Mouse (Mus musculus): ENCODE data around the gene Gamt.
"Not testable (repeated sequence)": the region's sequence is repeated elsewhere in the genome, so short reads cannot be mapped to it uniquely, and the experiment has no call there.

Gene Gamt

DNA sequence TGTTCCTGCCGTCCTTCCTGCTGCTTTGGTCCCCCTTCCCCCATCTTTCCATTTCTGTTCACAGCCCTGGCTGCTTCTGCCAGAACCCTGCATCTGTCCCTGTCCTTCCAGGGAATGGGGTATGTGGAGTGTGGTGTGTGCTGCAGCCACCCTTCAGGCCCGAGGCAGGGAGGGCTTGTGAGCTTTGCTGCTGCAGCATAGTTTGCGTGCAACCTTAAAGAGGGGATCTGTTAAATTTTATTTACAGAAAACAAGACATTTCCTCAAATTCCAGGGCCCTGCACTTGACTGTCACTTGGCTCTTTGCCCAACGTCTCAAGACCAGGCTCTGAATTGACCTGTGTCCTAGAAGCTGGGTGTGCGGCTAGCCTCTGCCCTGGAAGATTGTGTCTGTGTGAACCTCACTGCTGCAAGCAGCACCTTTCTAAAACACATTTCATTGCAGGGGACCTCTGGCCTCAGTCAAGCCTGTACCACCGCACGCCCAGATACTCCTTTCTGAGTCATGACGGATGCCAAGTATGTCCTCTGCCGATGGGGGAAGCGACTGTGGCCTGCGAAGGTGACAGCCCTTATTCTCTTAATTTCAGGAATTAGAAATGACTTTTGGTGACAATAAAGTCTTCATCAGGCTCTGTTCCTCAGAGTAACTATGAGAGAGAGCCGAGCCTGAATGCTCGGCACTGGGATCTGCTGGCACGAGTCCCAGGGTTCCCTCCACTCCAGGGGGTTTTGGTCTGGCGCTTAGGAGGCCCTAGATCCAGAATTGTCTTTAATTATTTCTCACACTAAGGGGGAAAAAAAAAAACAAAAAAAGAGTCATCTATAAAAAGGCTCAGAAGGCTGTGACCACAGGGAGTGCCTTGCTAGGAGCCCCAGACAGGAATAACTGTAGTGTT lies 32.7 kb downstream of the Gamt start:
- no peak for DNase-seq (ENCODE audit: low read depth, low spot score)

DNA sequence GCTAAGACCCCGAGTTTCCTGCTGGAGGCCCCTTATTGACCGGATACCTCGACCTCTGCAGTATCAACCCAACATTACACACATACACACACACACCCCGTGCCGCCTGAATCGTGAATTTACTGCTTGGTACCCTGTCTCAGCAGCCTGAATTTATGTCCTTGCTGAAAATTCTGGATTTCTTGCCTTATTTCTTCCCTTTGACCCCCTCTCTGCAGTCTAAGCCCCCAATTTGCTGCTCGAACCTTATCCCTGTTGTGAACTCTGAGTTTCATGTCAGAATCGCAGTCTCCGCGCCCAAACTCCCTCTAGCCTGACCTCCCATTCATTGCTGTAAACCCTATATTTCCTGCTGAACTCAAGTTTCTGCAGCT lies 33.7 kb downstream of the Gamt start:
- no peak for DNase-seq (ENCODE audit: low read depth, low spot score)

DNA sequence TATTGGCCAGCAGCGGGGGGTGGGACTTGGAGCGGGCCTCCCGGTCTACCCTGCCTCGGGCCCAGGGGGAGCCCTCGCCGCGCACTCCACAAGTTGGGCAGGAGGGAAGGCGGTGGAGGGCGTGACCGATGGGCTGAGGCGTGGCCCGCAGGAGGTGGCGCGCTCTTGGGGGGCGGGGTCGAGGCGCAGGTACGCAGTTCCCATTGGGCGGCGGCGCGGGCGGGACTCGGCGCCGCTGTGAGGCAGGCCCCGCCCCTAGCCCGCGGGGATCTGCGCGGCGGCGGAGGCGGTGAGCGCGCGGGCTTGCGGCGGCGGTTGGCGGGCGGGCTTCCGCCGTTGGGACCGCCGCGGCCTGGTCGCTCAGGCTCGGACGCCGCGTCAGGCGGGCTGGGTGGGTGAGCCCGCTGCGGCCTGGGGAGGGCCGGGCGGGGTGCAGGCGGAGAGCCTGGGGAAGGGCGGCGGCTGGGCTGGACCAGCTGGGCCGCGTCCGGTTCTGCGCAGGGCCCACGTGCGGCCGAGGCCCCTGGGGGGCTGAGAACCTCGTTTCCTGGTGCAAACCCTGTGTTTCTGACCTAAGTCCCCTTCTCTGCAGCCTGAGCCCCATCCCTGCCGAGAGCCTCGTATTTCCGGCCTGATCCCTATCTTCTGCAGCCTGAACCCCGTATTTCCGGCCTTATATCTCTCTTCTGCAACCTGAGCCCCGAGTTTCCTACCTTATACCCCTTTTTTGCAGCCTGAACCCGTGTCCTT lies 34.2 kb downstream of the Gamt start, which contains the start of gene Mum1:
Mum1 (plus strand) TSS at position 19 of the 750 bp plus-strand sequence.
- DNase-seq (ENCODE audit: low read depth, low spot score) = peak; percentile 99

DNA sequence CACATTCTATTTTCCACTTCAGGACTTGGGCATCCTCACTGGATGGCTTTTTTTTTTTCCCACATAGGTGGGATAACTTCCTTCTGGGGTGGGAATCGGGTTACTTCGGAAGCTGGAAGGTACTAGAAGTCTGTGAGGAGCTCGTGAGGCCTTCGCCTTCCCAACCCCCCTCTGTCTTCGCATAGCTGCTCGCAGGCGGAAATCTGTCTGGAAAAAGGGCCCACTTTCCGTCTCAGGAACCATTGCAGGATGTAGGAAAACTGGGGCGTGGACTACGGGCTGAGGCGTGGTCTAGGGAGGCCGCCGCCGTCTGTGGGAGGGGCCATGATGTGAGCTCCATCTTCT lies 34.8 kb downstream of the Gamt start:
- DNase-seq (ENCODE audit: low read depth, low spot score) = no peak

DNA sequence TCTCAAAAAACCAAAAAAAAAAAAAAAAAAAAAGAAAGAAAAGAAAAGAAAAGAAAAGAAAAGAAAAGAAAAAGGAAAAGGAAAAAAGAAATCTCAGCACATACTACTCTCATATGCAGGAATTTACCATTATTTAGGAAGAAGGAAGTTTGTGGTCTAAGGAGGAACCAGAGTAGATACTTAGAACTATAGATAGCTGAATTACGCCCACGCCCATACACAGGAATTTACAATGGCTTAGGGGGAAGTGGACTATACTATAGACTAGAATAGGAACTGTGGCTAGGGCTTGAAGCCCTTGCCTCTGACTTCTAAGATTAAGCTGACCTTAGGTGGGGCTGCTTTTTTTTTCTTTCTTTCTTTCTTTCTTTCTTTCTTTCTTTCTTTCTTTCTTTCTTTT lies 37.7 kb downstream of the Gamt start:
- not testable (repeated sequence) for DNase-seq (ENCODE audit: low read depth, low spot score)

DNA sequence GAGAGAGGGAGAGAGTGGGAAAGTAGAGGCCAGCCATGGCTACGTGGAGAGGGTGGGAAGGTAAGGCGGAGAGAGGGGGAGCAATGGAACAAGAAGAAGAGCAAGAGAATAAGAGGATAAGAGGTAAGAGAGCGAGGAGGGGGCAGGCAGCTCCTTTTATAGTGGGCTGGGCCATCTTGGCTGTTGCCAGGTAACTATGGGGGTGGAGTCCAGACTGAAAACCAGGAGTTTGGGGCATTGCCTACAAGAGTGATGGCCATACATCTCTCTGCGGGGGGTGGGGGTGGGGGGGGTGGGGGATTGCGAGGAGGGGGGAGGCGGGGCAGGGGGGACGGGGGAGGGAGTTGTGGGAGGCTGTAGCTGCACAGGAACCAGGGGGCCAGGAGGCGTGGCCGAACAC lies 40.1 kb downstream of the Gamt start:
- no peak for DNase-seq (ENCODE audit: low read depth, low spot score)

DNA sequence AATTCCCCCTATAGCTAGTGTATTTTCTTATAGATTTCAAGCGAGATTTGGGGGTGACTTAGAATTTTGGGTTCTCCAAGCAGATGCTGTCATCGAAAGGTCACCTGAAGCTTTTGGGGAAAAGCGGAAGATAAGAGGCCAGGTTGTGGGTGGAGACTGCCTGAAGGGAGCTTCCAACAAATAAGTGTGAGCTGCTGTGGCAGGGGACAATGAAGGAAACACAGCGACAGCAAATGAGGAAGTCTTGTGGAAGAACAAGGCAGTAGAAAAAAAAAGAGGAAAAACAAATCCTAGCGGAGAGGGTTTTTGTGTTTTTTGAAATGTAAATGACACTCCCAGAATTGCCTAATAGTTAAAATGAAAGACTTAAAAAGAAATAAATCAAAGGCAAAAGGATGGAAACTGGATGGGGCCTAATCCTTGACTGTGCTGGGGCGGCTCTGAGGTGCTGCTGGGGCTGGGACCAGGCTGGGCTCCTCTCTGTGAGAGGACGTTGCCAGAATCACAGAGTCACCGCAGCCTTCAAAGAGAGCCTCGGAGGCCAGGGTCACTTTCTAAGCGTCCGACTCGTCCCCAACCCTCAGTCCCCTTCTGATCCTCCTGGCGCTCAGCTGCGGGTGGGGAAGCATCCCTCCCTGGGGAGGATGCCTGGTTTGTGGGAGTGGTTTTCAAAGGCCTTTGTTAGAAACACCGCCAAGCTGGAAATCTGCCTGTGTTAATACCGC lies 45.6 kb downstream of the Gamt start:
- DNase-seq (ENCODE audit: low read depth, low spot score) = no peak

DNA sequence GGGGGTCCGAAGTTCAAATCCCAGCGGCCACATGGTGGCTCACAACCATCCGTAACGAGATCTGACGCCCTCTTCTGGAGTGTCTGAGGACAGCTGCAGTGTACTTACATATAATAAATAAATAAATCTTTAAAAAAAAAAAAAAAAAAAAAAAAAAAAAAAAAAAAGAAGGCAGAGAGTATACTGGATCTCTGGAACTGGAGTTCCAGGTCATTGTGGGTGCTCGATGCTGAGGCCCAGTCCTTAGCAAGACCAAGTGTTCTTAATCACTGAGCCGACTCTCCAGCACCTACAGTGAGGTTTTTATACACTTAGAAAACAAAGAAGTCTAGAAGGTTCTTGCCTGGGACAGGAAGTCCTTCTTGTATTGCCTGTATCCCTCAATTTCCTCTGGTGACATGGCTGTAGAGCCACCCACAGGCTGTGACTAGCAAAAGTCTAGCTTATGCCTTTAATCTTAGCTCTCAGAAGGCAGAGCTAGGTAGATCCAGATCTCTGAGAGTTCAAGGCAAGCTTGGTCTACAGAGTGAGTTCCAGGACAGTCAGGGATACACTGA lies 49.2 kb downstream of the Gamt start:
- DNase-seq (ENCODE audit: low read depth, low spot score) = not testable (repeated sequence)

DNA sequence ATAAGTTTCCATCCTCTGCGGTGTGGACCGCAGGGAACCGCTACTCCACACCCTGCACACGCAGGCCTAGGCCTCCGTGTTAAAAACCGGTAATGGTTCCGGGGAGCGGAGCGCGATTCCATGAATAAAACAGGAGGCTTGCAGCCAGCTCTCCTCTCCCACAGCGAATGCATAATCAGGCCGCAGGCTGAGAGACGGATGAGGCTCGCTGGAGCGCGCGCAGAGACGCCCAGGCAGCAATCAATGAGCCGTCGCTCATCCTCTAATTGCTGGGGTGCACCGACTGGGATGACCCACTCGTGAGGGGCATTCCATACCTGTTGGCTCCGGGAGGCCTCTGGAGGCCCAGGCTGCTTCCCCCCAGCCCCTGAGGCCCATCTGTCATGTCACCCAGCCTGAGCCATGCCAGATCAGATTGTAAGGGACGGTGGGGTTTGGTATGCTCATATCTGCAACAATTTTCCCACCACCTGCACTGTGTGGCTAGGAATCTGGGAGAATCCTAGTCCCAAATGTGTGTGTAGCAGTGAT lies 51.9 kb downstream of the Gamt start:
- DNase-seq (ENCODE audit: low read depth, low spot score) = no peak

DNA sequence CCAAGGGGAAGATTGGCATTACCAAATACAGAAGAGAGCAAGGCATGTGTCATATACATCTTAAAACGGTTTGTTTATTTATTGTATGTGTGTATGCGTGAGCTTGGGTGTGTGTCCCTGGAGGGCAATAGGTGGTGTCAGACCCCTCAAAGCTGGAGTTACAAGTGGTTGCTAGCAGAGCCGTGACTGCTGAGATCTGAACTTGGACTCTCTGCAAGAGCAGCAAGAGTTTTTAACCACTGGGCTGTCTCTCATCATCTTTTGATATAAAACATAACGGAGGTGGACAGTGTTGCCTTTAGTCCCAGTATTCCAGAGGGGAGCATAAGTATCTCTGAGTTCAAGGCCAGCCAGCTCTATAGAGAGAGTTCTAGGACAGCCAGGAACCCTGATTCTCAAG lies 52.6 kb downstream of the Gamt start:
- no peak for DNase-seq (ENCODE audit: low read depth, low spot score)
